Mouse (Mus musculus): Measurements from ENCODE around the gene Cacnb3.
A peak's percentile ranks its signal among the peaks of the same experiment; 100 is the strongest.
"Not testable (repeated sequence)": the region's sequence is repeated elsewhere in the genome, so short reads cannot be mapped to it uniquely, and the experiment has no call there.

Cacnb3 gene

GRCm38 (mm10) chr15:98630540-98630939 is at the start of gene Cacnb3:
Cacnb3 (plus strand) TSS chr15:98630840.
- no peak for DNase-seq

GRCm38 (mm10) chr15:98582410-98582809 is 48.2 kb upstream of the Cacnb3 start:
- peak; percentile 77 to 84 for DNase-seq

- DNase-seq = no peak
Measured at GRCm38 (mm10) chr15:98582996-98583395, 47.6 kb upstream of the Cacnb3 start.

- peak in 1 of 2 experiments; percentile 62 for DNase-seq
Measured at GRCm38 (mm10) chr15:98585421-98585820, 45.2 kb upstream of the Cacnb3 start.

- DNase-seq = not testable (repeated sequence)
Measured at GRCm38 (mm10) chr15:98586141-98586540, 44.5 kb upstream of the Cacnb3 start.

GRCm38 (mm10) chr15:98587751-98588150 is 42.9 kb upstream of the Cacnb3 start:
- no peak for DNase-seq

- peak in 1 of 2 experiments; percentile 36 for DNase-seq
Measured at GRCm38 (mm10) chr15:98589640-98590336, 40.9 kb upstream of the Cacnb3 start.

- DNase-seq = peak in 1 of 2 experiments; percentile 48
Measured at GRCm38 (mm10) chr15:98591396-98591795, 39.2 kb upstream of the Cacnb3 start.

- DNase-seq = peak in 1 of 2 experiments; percentile 37
Measured at GRCm38 (mm10) chr15:98594193-98594592, 36.4 kb upstream of the Cacnb3 start.

GRCm38 (mm10) chr15:98595049-98595448 is 35.6 kb upstream of the Cacnb3 start:
- DNase-seq = peak in 1 of 2 experiments; percentile 58

- DNase-seq = peak in 1 of 2 experiments; percentile 30
Measured at GRCm38 (mm10) chr15:98596609-98597008, 34.0 kb upstream of the Cacnb3 start.

- peak in 1 of 2 experiments; percentile 37 for DNase-seq
Measured at GRCm38 (mm10) chr15:98600036-98600709, 30.5 kb upstream of the Cacnb3 start.

- DNase-seq = peak in 1 of 2 experiments; percentile 37
Measured at GRCm38 (mm10) chr15:98601832-98602190, 28.8 kb upstream of the Cacnb3 start.

- DNase-seq = peak; percentile 46 to 72
Measured at GRCm38 (mm10) chr15:98602191-98602881, 28.3 kb upstream of the Cacnb3 start.

- DNase-seq = peak; percentile 60 to 78
Measured at GRCm38 (mm10) chr15:98602921-98603458, 27.6 kb upstream of the Cacnb3 start.

- peak; percentile 37 to 81 for DNase-seq
Measured at GRCm38 (mm10) chr15:98604041-98604575, 26.5 kb upstream of the Cacnb3 start.

GRCm38 (mm10) chr15:98606051-98606536 is 24.5 kb upstream of the Cacnb3 start:
- no peak for DNase-seq

GRCm38 (mm10) chr15:98606739-98607138 is 23.9 kb upstream of the Cacnb3 start:
- DNase-seq = no peak

GRCm38 (mm10) chr15:98607557-98607956 is 23.1 kb upstream of the Cacnb3 start:
- DNase-seq = peak; percentile 87 to 88

GRCm38 (mm10) chr15:98608058-98608783 is 22.4 kb upstream of the Cacnb3 start:
- DNase-seq = peak in 1 of 2 experiments; percentile 69

GRCm38 (mm10) chr15:98608784-98609250 is 21.8 kb upstream of the Cacnb3 start:
- DNase-seq = peak; percentile 38 to 75
